Mouse (Mus musculus): ENCODE measurements around the gene Treml1.

DNA sequence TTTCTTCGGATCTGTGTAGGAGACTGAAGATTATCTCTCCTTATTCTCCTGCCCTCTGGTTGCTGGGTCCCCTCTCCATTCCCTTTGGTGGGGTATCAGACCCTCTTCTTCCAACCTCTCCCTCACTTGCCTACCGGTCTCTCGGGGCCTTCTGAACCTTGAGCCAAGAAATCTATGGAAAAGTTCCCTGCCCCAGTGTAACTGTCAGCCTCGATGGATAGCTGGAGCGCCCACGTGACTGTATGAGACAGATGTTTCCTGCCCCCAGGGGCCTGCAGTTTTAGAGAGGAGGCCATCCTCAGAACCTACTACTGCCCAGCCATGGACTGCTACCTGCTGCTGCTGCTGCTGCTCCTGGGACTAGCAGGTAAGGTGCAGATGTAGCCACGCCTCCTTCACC, at the start of gene Treml1:
- TF ChIP-seq FLI1 (IDR thresholded peaks at IDR 0.05; ENCODE audit: low read length) (no peak), GATA1 (IDR thresholded peaks at IDR 0.05; ENCODE audit: borderline replicate concordance, low read length) (no peak)
